Mouse (Mus musculus): Measurements from ENCODE around the gene Nol12.

Gene Nol12

GRCm38 (mm10) chr15:78990970-78991525 is 56.3 kb downstream of the Nol12 start:
- DNase-seq (ENCODE audit: low spot score in 2 of 2), result no peak

GRCm38 (mm10) chr15:78992235-78992634 is 57.5 kb downstream of the Nol12 start:
- no peak for DNase-seq (ENCODE audit: low spot score in 2 of 2)

DNA sequence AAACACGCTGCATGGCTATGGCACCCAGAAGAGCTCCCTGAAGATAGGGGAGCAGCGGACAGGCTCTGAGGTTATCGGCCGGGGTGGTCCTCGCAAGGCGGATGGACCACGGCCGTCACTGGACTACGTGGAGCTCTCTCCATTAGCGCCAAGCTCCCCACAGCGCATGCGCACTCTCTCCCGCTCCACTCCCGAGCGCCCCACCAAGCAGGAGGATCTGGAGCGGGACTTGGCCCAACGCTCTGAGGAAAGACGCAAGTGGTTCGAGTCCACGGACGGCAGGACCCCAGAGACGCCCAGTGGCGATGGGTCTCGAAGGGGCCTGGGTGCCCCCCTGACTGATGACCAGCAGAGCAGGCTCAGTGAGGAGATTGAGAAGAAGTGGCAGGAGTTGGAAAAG is 58.2 kb downstream of the Nol12 start:
- no peak for DNase-seq (ENCODE audit: low spot score in 2 of 2)

Data from left cerebral cortex, adult 9 months (tissue).